Mouse (Mus musculus) heart, embryonic 14.5 days (tissue): ENCODE data around the gene Celf3. TPM values are rescaled to one million over a fixed set of nuclear protein-coding genes. Genes with fewer than 3 reads are reported as not detected.

ENCODE experiments used
- ATAC-seq: fragments of 200-750 bp; cut with Nextera tagmentation; 2 replicates; pipeline ENCODE4 v1.8.0; 2017; ENCODE audit warnings: low read depth, moderate TSS enrichment; ENCODE audit not compliant: insufficient number of reproducible peaks, insufficient read depth, low FRiP score
- H3K27ac ChIP-seq, 2 experiments: fragments of 200-500 bp in 1 of 2; fragments of 300-500 bp in 1 of 2; sonication (generic) in 1 of 2; replicated peaks in 1 of 2; 2 replicates each; pipeline ENCODE4 v1.5.1; 2012 to 2014; ENCODE audit warnings: low read depth in 2 of 2, low read length in 2 of 2, control low read depth in 1 of 2, mild to moderate bottlenecking in 1 of 2, mixed read lengths in 1 of 2; ENCODE audit not compliant: control insufficient read depth in 1 of 2, insufficient read depth in 1 of 2
- H3K27me3 ChIP-seq: fragments of 300-500 bp; sonication (generic); 2 replicates; pipeline ENCODE4 v1.6.1; 2014; ENCODE audit warnings: mild to moderate bottlenecking, low read length, control low read depth; ENCODE audit not compliant: control insufficient read depth, insufficient read depth
- H3K36me3 ChIP-seq: fragments of 300-500 bp; sonication (generic); 2 replicates; pipeline ENCODE4 v1.6.1; 2014; ENCODE audit warnings: mild to moderate bottlenecking, control low read depth, low read length, mixed read lengths; ENCODE audit not compliant: control insufficient read depth, insufficient read depth
- H3K4me1 ChIP-seq, 2 experiments: fragments of 200-500 bp in 1 of 2; fragments of 300-500 bp in 1 of 2; sonication (generic) in 1 of 2; 2 replicates each; pipeline ENCODE4 v1.6.1; 2012 to 2014; ENCODE audit warnings: low read length in 2 of 2, control low read depth in 1 of 2, mixed read lengths in 1 of 2; ENCODE audit not compliant: control insufficient read depth in 2 of 2, insufficient read depth in 2 of 2
- H3K4me2 ChIP-seq: fragments of 300-500 bp; sonication (generic); 2 replicates; pipeline ENCODE4 v1.6.1; 2014; ENCODE audit warnings: mild to moderate bottlenecking, low read length
- H3K4me3 ChIP-seq, 2 experiments: fragments of 200-500 bp in 1 of 2; fragments of 300-500 bp in 1 of 2; sonication (generic) in 1 of 2; 2 replicates each; pipeline ENCODE4 v1.5.1; 2012 to 2014; ENCODE audit warnings: low read length in 2 of 2, mild to moderate bottlenecking in 2 of 2, control low read depth in 1 of 2, low read depth in 1 of 2, moderate library complexity in 1 of 2; ENCODE audit not compliant: control insufficient read depth in 1 of 2, insufficient read depth in 1 of 2
- H3K9ac ChIP-seq: fragments of 300-500 bp; sonication (generic); 2 replicates; pipeline ENCODE4 v1.6.1; 2014; ENCODE audit warnings: mild to moderate bottlenecking, low read length
- H3K9me3 ChIP-seq: fragments of 300-500 bp; sonication (generic); 2 replicates; pipeline ENCODE4 v1.6.1; 2016; ENCODE audit warnings: low read length, control low read depth; ENCODE audit not compliant: control insufficient read depth
- WGBS: fragments of 180-500 bp; shearing (Covaris S2); extraction: QIAGEN DNeasy Blood & Tissue Kit; methylation state at CpG from one replicate; pipeline ENCODE4 v1.1.7; 2014; 5-methylcytosine and 5-hydroxymethylcytosine counted together
- polyA plus RNA-seq: library from polyadenylated mRNA; unstranded; fragments of >200 nt; fragmentation: Nextera tagmentation; extraction: Ambion mirVana; gene quantifications from 2 replicates; pipeline ENCODE4 v1.2.1, GENCODE M21; 2014

Gene Celf3
- polyA plus RNA-seq, 1 experiment from 2014 or later = 1.8 TPM

DNA sequence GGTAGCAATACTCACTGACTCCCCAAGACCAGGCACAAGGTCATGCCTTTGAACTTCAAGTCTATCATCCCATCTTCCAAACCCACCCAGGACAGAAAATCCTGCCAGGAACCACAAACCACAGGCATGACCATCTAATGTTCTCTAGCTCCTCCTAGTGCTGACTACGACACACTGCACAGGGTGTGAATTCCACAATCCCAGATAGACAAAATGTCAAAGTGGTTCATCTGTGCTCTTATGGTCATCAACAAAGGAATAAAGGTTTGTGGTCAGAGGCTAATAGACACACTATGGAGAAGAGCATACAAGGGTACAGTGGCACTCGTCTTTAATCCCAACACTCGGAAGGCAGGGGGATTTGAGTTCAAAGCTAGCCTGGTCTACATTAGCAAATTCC is 24.1 kb downstream of the Celf3 start:
- ATAC-seq = no peak
- 71% methylated on average over 3 of the region's 3 CpGs for WGBS
- Histone ChIP-seq H3K36me3 (peaks cover 63% of the 10 kb centered on the region), H3K27ac (no peak overlapping the region), H3K4me2 (no peak overlapping the region), H3K4me1 (no peaks in the 10 kb centered on the region), H3K27me3 (no peaks in the 10 kb centered on the region), H3K4me3 (no peak overlapping the region), H3K9me3 (no peaks in the 10 kb centered on the region), H3K9ac (no peak overlapping the region)

DNA sequence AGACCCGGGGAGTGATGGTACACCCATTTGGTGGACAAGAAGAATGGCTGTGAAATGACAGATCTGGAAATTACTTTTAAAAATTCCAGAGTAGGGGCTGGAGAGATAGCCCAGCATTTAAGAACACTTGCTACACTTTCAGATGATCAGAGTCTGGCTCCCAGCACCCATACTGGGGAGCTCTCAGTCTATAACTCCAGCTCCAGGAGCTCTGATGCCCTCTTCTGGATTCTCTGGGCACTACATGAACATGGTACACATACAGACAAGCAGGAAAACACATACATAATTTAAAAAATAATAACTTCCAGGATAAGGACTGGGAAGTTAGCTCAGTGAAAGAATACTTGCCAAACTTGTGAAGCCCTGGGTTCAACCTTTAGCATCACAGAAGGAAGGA is 28.6 kb downstream of the Celf3 start:
- H3K4me3 ChIP-seq = no peak overlapping the region
- H3K36me3 ChIP-seq = peaks cover 60% of the 10 kb centered on the region
- 89% methylated on average over 1 of the region's 1 CpGs for WGBS
- no peak overlapping the region for H3K27ac ChIP-seq
- no peaks in the 10 kb centered on the region for H3K4me1 ChIP-seq
- H3K9me3 ChIP-seq = no peaks in the 10 kb centered on the region
- ATAC-seq = no peak
- H3K4me2 ChIP-seq = no peak overlapping the region
- no peaks in the 10 kb centered on the region for H3K27me3 ChIP-seq
- no peak overlapping the region for H3K9ac ChIP-seq

DNA sequence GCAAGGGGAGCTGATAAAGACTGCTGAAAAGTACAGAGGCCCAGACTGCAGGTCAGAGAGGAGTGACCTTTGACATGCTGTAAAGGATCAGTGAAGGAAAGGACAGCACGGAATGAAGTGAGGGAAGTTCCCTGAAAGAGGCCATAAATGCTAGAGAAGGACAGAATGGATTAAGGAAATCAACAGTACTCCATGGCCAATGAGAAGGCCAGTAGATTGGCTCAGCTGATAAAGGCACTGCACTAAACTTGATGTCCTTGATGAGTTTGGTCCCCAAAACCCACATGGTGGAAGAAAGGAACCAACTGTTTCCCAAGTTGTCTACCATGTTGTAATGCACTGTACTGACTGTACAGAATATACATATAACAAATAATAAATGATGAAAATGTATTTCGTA is 48.6 kb downstream of the Celf3 start:
- Histone ChIP-seq H3K9ac (no peak overlapping the region), H3K4me2 (no peak overlapping the region), H3K36me3 (peaks cover 57% of the 10 kb centered on the region), H3K9me3 (no peaks in the 10 kb centered on the region), H3K27ac (no peak overlapping the region), H3K4me3 (no peak overlapping the region), H3K27me3 (no peaks in the 10 kb centered on the region), H3K4me1 (no peaks in the 10 kb centered on the region)
- no peak for ATAC-seq
- WGBS = 72% methylated on average over 2 of the region's 2 CpGs

DNA sequence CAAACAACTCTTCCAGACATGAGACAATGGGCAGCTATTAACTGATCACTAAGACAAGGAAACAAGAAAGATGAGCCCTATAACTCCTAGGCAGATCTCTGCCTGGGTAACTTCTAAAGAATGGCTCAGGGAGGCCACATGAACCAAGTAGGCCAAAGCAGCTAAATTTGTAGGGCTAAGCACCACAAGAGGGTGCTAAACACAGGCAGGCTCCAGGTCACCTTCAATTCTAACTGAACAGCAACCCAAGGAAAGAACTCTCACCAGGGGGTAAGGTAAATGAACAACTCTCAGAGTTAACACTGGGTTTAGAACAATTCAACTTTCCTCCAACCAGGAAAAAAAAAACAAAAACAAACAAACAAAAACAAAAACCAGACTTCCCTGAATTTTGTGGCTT is 55.9 kb downstream of the Celf3 start:
- Histone ChIP-seq H3K4me1 (no peaks in the 10 kb centered on the region), H3K27me3 (no peaks in the 10 kb centered on the region), H3K9ac (no peak overlapping the region), H3K36me3 (peaks cover 12% of the 10 kb centered on the region), H3K9me3 (no peaks in the 10 kb centered on the region), H3K4me3 (no peak overlapping the region), H3K27ac (no peak overlapping the region), H3K4me2 (no peak overlapping the region)
- ATAC-seq = no peak

DNA sequence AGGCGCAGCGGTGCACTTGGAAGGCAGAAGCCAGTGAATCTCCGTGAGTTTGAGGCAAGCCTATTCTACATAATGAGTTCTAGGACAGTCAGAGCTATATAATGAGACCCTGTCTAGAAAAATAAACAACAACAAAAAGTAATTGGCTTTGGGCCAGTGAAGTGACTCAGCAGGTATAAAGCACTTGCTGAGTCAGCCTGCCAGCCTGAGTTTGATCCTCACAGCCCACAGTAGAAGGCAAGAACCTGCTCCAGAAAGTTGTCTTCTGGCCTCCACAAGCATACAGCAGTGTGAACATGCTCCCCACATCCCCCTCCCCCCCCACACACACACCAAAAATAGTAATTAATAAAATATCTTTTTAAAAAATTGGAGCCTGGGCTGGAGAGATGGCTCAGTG is 59.1 kb downstream of the Celf3 start:
- no peaks in the 10 kb centered on the region for H3K9me3 ChIP-seq
- no peak overlapping the region for H3K9ac ChIP-seq
- no peaks in the 10 kb centered on the region for H3K27me3 ChIP-seq
- no peaks in the 10 kb centered on the region for H3K4me1 ChIP-seq
- no peak overlapping the region for H3K27ac ChIP-seq
- ATAC-seq = no peak
- no peak overlapping the region for H3K4me2 ChIP-seq
- H3K4me3 ChIP-seq = no peak overlapping the region
- no peaks in the 10 kb centered on the region for H3K36me3 ChIP-seq
- 95% methylated on average over 3 of the region's 3 CpGs for WGBS

Other genes starting within 250 kb of the Celf3 start
- not detected in 2 replicates for gene Gm4778, start 214.3 kb upstream of the Celf3 start, polyA plus RNA-seq
- gene Them4, start 168.2 kb upstream of the Celf3 start, polyA plus RNA-seq = 11.1 and 15.7 TPM in 2 replicates
- not detected in 2 replicates for gene Them5, start 136.2 kb upstream of the Celf3 start, polyA plus RNA-seq
- gene C2cd4d, start 115.9 kb upstream of the Celf3 start, polyA plus RNA-seq = 0.53 and 0.89 TPM in 2 replicates
- gene Rorc, start 105.5 kb upstream of the Celf3 start, polyA plus RNA-seq = 7.3 and 8.1 TPM in 2 replicates
- gene Lingo4, start 79.8 kb upstream of the Celf3 start, polyA plus RNA-seq = 0.05 and 0.26 TPM in 2 replicates
- gene Tdrkh, start 65.0 kb upstream of the Celf3 start, polyA plus RNA-seq = 8.8 and 9.0 TPM in 2 replicates
- 64.5 and 64.8 TPM in 2 replicates for gene Mrpl9, start 35.0 kb upstream of the Celf3 start, polyA plus RNA-seq
- gene Oaz3, start 34.4 kb upstream of the Celf3 start, polyA plus RNA-seq = 0.27 and 0.53 TPM in 2 replicates
- gene Riiad1, start 2.0 kb downstream of the Celf3 start, polyA plus RNA-seq = 5.5 and 5.8 TPM in 2 replicates
- 26.1 and 26.4 TPM in 2 replicates for gene Snx27, start 104.4 kb downstream of the Celf3 start, polyA plus RNA-seq
- not detected in 2 replicates for gene Gm10972, start 164.8 kb downstream of the Celf3 start, polyA plus RNA-seq
- 7.1 and 7.2 TPM in 2 replicates for gene Tuft1, start 180.6 kb downstream of the Celf3 start, polyA plus RNA-seq
- 2.2 and 3.1 TPM in 2 replicates for gene Selenbp2, start 215.3 kb downstream of the Celf3 start, polyA plus RNA-seq